In the genomic region with DNA sequence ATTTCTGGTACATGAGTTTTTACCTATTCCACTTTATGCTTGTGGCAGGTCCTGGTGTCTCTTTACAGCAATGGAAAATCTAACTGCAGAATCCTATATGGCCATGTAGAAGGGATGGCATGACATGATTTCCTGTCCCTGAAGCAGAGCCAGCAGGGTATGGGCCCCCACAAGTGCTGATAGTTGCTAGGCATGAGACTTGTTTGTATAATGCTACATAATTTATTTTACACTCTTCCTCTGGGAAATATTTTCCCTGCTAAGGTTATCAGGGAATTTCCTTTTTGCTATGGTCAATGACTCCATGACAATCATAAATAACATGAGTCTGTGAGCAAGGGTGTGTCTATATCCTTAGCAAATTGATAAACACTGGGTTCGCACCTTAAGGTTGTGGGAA, we compare ENCODE assay signal across 28 mouse cellular contexts. TPM values are rescaled to one million over a fixed set of nuclear protein-coding genes. Genes with fewer than 3 reads are reported as not detected.
"Had no signal": no experiment of that assay in that cellular context is flagged by ENCODE, and none has a peak within 500 bp of the region (broad histone marks: within the 10 kb centered on the region; RNA-seq: fewer than 3 reads in every experiment).

No protein-coding gene starts in this region.

- H3K4me1 ChIP-seq: embryonic facial prominence, embryonic 10.5 days; embryonic facial prominence, embryonic 12.5 days; embryonic facial prominence, embryonic 13.5 days; embryonic facial prominence, embryonic 15.5 days; forebrain, embryonic 10.5 days; forebrain, embryonic 12.5 days; forebrain, embryonic 13.5 days; forebrain, embryonic 15.5 days had no signal

- H3K27me3 ChIP-seq: embryonic facial prominence, embryonic 12.5 days; embryonic facial prominence, embryonic 13.5 days; embryonic facial prominence, embryonic 15.5 days; forebrain, embryonic 12.5 days; forebrain, embryonic 13.5 days; forebrain, embryonic 15.5 days had no signal

- H3K4me3 ChIP-seq: embryonic facial prominence, embryonic 10.5 days; embryonic facial prominence, embryonic 12.5 days; embryonic facial prominence, embryonic 13.5 days; embryonic facial prominence, embryonic 15.5 days; erythroblast, embryonic 14.5 days; forebrain, embryonic 10.5 days; forebrain, embryonic 12.5 days; forebrain, embryonic 13.5 days; forebrain, embryonic 15.5 days; gastrocnemius, adult 2 months had no signal

- H3K9me3 ChIP-seq: embryonic facial prominence, embryonic 10.5 days; embryonic facial prominence, embryonic 12.5 days; embryonic facial prominence, embryonic 13.5 days; embryonic facial prominence, embryonic 15.5 days; forebrain, embryonic 10.5 days; forebrain, embryonic 12.5 days; forebrain, embryonic 13.5 days; forebrain, embryonic 15.5 days had no signal

- H3K27ac ChIP-seq: embryonic facial prominence, embryonic 10.5 days; embryonic facial prominence, embryonic 12.5 days; embryonic facial prominence, embryonic 13.5 days; embryonic facial prominence, embryonic 15.5 days; forebrain, embryonic 10.5 days; forebrain, embryonic 12.5 days; forebrain, embryonic 13.5 days; forebrain, embryonic 15.5 days; gastrocnemius, adult 2 months had no signal

- DNase-seq: cerebellum, adult 2 months; cerebellum, adult 8-10 months; cerebellum, adult 9-10 months; cerebellum, adult 9-11 months; cerebellum, postnatal 10 days; cerebellum, postnatal 14 days; cerebellum, postnatal 25 days; cerebellum, postnatal 36 days; embryo, embryonic 11 days; forebrain, postnatal 0 days; gastrocnemius, adult 2 months; gastrocnemius, postnatal 10 days; gastrocnemius, postnatal 14 days; gastrocnemius, postnatal 25 days; gastrocnemius, postnatal 36 days; heart, adult 11 months; heart, adult 18-20 months had no signal

- H3K4me2 ChIP-seq: embryonic facial prominence, embryonic 12.5 days; embryonic facial prominence, embryonic 13.5 days; embryonic facial prominence, embryonic 15.5 days; forebrain, embryonic 12.5 days; forebrain, embryonic 13.5 days; forebrain, embryonic 15.5 days had no signal

- H3K9ac ChIP-seq: embryonic facial prominence, embryonic 12.5 days; embryonic facial prominence, embryonic 13.5 days; embryonic facial prominence, embryonic 15.5 days; forebrain, embryonic 12.5 days; forebrain, embryonic 13.5 days; forebrain, embryonic 15.5 days; forebrain, postnatal 0 days had no signal

- H3K36me3 ChIP-seq: embryonic facial prominence, embryonic 10.5 days; embryonic facial prominence, embryonic 12.5 days; embryonic facial prominence, embryonic 13.5 days; embryonic facial prominence, embryonic 15.5 days; forebrain, embryonic 10.5 days; forebrain, embryonic 12.5 days; forebrain, embryonic 15.5 days had no signal

- ATAC-seq: forebrain, embryonic 13.5 days; forebrain, embryonic 14.5 days; forebrain, embryonic 15.5 days; forebrain, embryonic 16.5 days; forebrain, postnatal 0 days had no signal

RNA-seq across cellular contexts. Expression of a gene that starts 12.3 kb away (rescaled TPM):
- polyA plus RNA-seq: erythroblast, embryonic 14.5 days had no signal
